Mouse (Mus musculus): ENCODE results near the gene Cd69.

GRCm38 (mm10) chr6:129221053-129221452 lies 54.2 kb downstream of the Cd69 start:
- TF ChIP-seq CTCF (conservative IDR thresholded peaks at IDR 0.05; ENCODE audit: low read length) (no peak), POU5F1 (IDR thresholded peaks at IDR 0.05; ENCODE audit: borderline replicate concordance, low read length) (no peak)

Measured in E14TG2a.4 (cell line).